8 mouse cellular contexts compared by ENCODE assay signal in genomic region chr7:19178443-19179092, GRCm38 (mm10). TPM values are rescaled to one million over a fixed set of nuclear protein-coding genes. Genes with fewer than 3 reads are reported as not detected.
DNase-seq lines count a peak whose midpoint lies in the region; ATAC-seq and TF ChIP-seq lines count a peak whose summit lies in the region.

No protein-coding gene starts in this region.

- no peak overlapping the region for H3K27ac ChIP-seq in intestine, postnatal 0 days (ENCODE audit: low read depth, low read length)
- H3K27ac ChIP-seq in midbrain, embryonic 11.5 days (ENCODE audit: low read depth, low read length): no peak overlapping the region
- H3K27ac ChIP-seq in spleen, adult 2 months (ENCODE audit: insufficient read depth, low read length): no peak overlapping the region

- peak overlapping the region; percentile 11; the same call in 1 of the 2 replicates for H3K9ac ChIP-seq in intestine, postnatal 0 days (ENCODE audit: low read depth, low read length)
- H3K9ac ChIP-seq in midbrain, embryonic 11.5 days (ENCODE audit: low read length): no peak overlapping the region

- peak; percentile 80 to 94 for DNase-seq in adrenal gland, adult (ENCODE audit: inconsistent age in 2 of 2, low spot score in 1 of 2)
- DNase-seq in adrenal gland, adult 8-10 months: no peak
- DNase-seq in embryo, embryonic 10 days (ENCODE audit: low spot score): peak; percentile 77
- peak; percentile 75 for DNase-seq in left cerebral cortex, postnatal 4 days
- DNase-seq in midbrain, embryonic 11.5 days (ENCODE audit: low spot score, missing footprints): peak; percentile 97
- peak; percentile 45 to 75 for DNase-seq in spleen, adult 2 months (ENCODE audit: low read depth in 1 of 2, low spot score in 2 of 2)

- intact Hi-C loops in left cerebral cortex, postnatal 4 days (cut with DNase I): no loop called here

- 0 out of 2 replicates have a peak, but pooled peaks cover 4% of the 10 kb centered on the region for H3K9me3 ChIP-seq in intestine, postnatal 0 days (ENCODE audit: control insufficient read depth)
- peaks cover 2% of the 10 kb centered on the region; the same call in 1 of the 2 replicates for H3K9me3 ChIP-seq in midbrain, embryonic 11.5 days (ENCODE audit: control insufficient read depth, low read length)

- H3K36me3 ChIP-seq in intestine, postnatal 0 days (ENCODE audit: control insufficient read depth, insufficient read depth): no peaks in the 10 kb centered on the region
- H3K36me3 ChIP-seq in midbrain, embryonic 11.5 days (ENCODE audit: control insufficient read depth, insufficient read depth, low read length): no peaks in the 10 kb centered on the region
- no peaks in the 10 kb centered on the region for H3K36me3 ChIP-seq in spleen, adult 2 months (ENCODE audit: control insufficient read depth, insufficient read depth, low read length)

- H3K27me3 ChIP-seq in intestine, postnatal 0 days (replicated peaks; ENCODE audit: control insufficient read depth, insufficient read depth, low read length): peaks cover 48% of the 10 kb centered on the region
- H3K27me3 ChIP-seq in midbrain, embryonic 11.5 days (ENCODE audit: control insufficient read depth, insufficient read depth, low read length): peaks cover 42% of the 10 kb centered on the region
- H3K27me3 ChIP-seq in spleen, adult 2 months (ENCODE audit: control insufficient read depth, insufficient read depth, low read length): peaks cover 17% of the 10 kb centered on the region

- no peak overlapping the region; the same call in 1 of the 2 replicates for H3K4me3 ChIP-seq in intestine, postnatal 0 days (ENCODE audit: low read depth, low read length)
- peak overlapping the region; percentile 26 for H3K4me3 ChIP-seq in midbrain, embryonic 11.5 days (ENCODE audit: low read depth, low read length)
- H3K4me3 ChIP-seq in spleen, adult 2 months (ENCODE audit: extremely low read depth, insufficient read depth, insufficient read length): peak overlapping the region; percentile 25; the same call in 1 of the 2 replicates

- peak; percentile 92 for TF ChIP-seq CTCF in intestine, postnatal 0 days (IDR thresholded peaks at IDR 0.05; ENCODE audit: low read depth)
- peak; percentile 88; the same call in 1 of the 2 replicates for TF ChIP-seq CTCF in spleen, adult 2 months (IDR thresholded peaks at IDR 0.05; ENCODE audit: extremely low read depth, insufficient read depth, insufficient read length, insufficient replicate concordance)

- peak overlapping the region; percentile 48; the same call in 1 of the 2 replicates for H3K4me2 ChIP-seq in intestine, postnatal 0 days (replicated peaks; ENCODE audit: low read depth)
- H3K4me2 ChIP-seq in midbrain, embryonic 11.5 days: peak overlapping the region; percentile 44

- ATAC-seq in granulocyte monocyte progenitor cell, adult 5-6 weeks (replicated peaks; ENCODE audit: poor library complexity, severe bottlenecking): peak; percentile 36
- no peak for ATAC-seq in intestine, postnatal 0 days
- no peak for ATAC-seq in midbrain, embryonic 11.5 days (ENCODE audit: low FRiP score)

- H3K4me1 ChIP-seq in intestine, postnatal 0 days (replicated peaks; ENCODE audit: control insufficient read depth, insufficient read depth, low read length): 0 out of 2 replicates have a peak, but pooled peaks cover 4% of the 10 kb centered on the region
- peaks cover 15% of the 10 kb centered on the region for H3K4me1 ChIP-seq in midbrain, embryonic 11.5 days (ENCODE audit: control insufficient read depth, insufficient read depth, low read length)
- peaks cover 9% of the 10 kb centered on the region; the same call in 1 of the 2 replicates for H3K4me1 ChIP-seq in spleen, adult 2 months (ENCODE audit: control insufficient read depth, insufficient read depth, insufficient read length)

- no peak for TF ChIP-seq POLR2A in spleen, adult 2 months (IDR thresholded peaks at IDR 0.05; ENCODE audit: low read depth, low read length)

- WGBS in intestine, postnatal 0 days: 8% methylated on average over 27 of the region's 27 CpGs
- 6% methylated on average over 27 of the region's 27 CpGs for WGBS in midbrain, embryonic 11.5 days
- WGBS in spleen, adult 2 months: 4% methylated on average over 27 of the region's 27 CpGs

RNA-seq across cellular contexts. Expression of gene Eml2, which starts 2.3 kb away (rescaled TPM):
- total RNA-seq in adrenal gland, adult 8-10 months (2022): 10 to 100 TPM; 56.2 to 79.2 (median 69.6) TPM
- 4.1 and 18.1 TPM in 2 replicates for total RNA-seq in granulocyte monocyte progenitor cell, adult 5-6 weeks (2014; fragmentation: Nextera tagmentation)
- total RNA-seq in granulocyte monocyte progenitor cell, adult 5-6 weeks (2017): 10.4 and 22.7 TPM in 2 replicates
- polyA plus RNA-seq in intestine, postnatal 0 days (2015; fragmentation: Nextera tagmentation; extraction: Ambion mirVana): 5.0 and 5.1 TPM in 2 replicates
- 100 to 1,000 TPM; 102 to 106 TPM for total RNA-seq in left cerebral cortex, postnatal 4 days (2021)
- 1.5 and 1.9 TPM in 2 replicates for polyA plus RNA-seq in midbrain, embryonic 11.5 days (2014; fragmentation: Nextera tagmentation; extraction: Ambion mirVana)
- polyA plus RNA-seq in spleen, adult 2 months (2012; rRNA removed): 27.4 and 27.9 TPM in 2 replicates

RNA-seq across cellular contexts. Expression of gene Gipr, which starts 12.6 kb away (rescaled TPM):
- total RNA-seq in adrenal gland, adult 8-10 months (2022): 1 to 10 TPM in 1 of 4 experiments, under 1 TPM in 3; 0.17 to 1.5 (median 0.64) TPM
- total RNA-seq in granulocyte monocyte progenitor cell, adult 5-6 weeks (2014; fragmentation: Nextera tagmentation): not detected in 2 replicates
- total RNA-seq in granulocyte monocyte progenitor cell, adult 5-6 weeks (2017): 0.26 TPM in 1 of 2 replicates, not detected in the other
- 0.48 and 0.67 TPM in 2 replicates for polyA plus RNA-seq in intestine, postnatal 0 days (2015; fragmentation: Nextera tagmentation; extraction: Ambion mirVana)
- total RNA-seq in left cerebral cortex, postnatal 4 days (2021): 10 to 100 TPM; 22.7 to 25.8 TPM
- 0.58 and 0.75 TPM in 2 replicates for polyA plus RNA-seq in midbrain, embryonic 11.5 days (2014; fragmentation: Nextera tagmentation; extraction: Ambion mirVana)
- polyA plus RNA-seq in spleen, adult 2 months (2012; rRNA removed): 0.07 and 0.08 TPM in 2 replicates

RNA-seq across cellular contexts. Expression of gene Snrpd2, which starts 29.0 kb away (rescaled TPM):
- total RNA-seq in adrenal gland, adult 8-10 months (2022): 10 to 100 TPM; 86.1 to 97.7 (median 92.4) TPM
- total RNA-seq in granulocyte monocyte progenitor cell, adult 5-6 weeks (2014; fragmentation: Nextera tagmentation): 91.5 and 121 TPM in 2 replicates
- 83.2 and 158 TPM in 2 replicates for total RNA-seq in granulocyte monocyte progenitor cell, adult 5-6 weeks (2017)
- polyA plus RNA-seq in intestine, postnatal 0 days (2015; fragmentation: Nextera tagmentation; extraction: Ambion mirVana): 66.3 and 69.6 TPM in 2 replicates
- total RNA-seq in left cerebral cortex, postnatal 4 days (2021): 100 to 1,000 TPM; 126 to 130 TPM
- polyA plus RNA-seq in midbrain, embryonic 11.5 days (2014; fragmentation: Nextera tagmentation; extraction: Ambion mirVana): 156 and 160 TPM in 2 replicates
- polyA plus RNA-seq in spleen, adult 2 months (2012; rRNA removed): 17.0 and 19.0 TPM in 2 replicates

RNA-seq across cellular contexts. Expression of gene Qpctl, which starts 29.5 kb away (rescaled TPM):
- total RNA-seq in adrenal gland, adult 8-10 months (2022): 10 to 100 TPM; 18.0 to 24.0 (median 23.9) TPM
- total RNA-seq in granulocyte monocyte progenitor cell, adult 5-6 weeks (2014; fragmentation: Nextera tagmentation): 4.2 and 12.0 TPM in 2 replicates
- 4.9 and 5.0 TPM in 2 replicates for total RNA-seq in granulocyte monocyte progenitor cell, adult 5-6 weeks (2017)
- polyA plus RNA-seq in intestine, postnatal 0 days (2015; fragmentation: Nextera tagmentation; extraction: Ambion mirVana): 7.3 and 8.1 TPM in 2 replicates
- 10 to 100 TPM; 17.6 to 19.9 TPM for total RNA-seq in left cerebral cortex, postnatal 4 days (2021)
- 10.7 and 11.4 TPM in 2 replicates for polyA plus RNA-seq in midbrain, embryonic 11.5 days (2014; fragmentation: Nextera tagmentation; extraction: Ambion mirVana)
- polyA plus RNA-seq in spleen, adult 2 months (2012; rRNA removed): 7.7 and 12.3 TPM in 2 replicates

RNA-seq across cellular contexts. Expression of gene Gpr4, which starts 33.8 kb away (rescaled TPM):
- total RNA-seq in adrenal gland, adult 8-10 months (2022): 10 to 100 TPM in 2 of 4 experiments, 1 to 10 TPM in 2; 5.7 to 15.2 (median 8.2) TPM
- not detected in 2 replicates for total RNA-seq in granulocyte monocyte progenitor cell, adult 5-6 weeks (2014; fragmentation: Nextera tagmentation)
- total RNA-seq in granulocyte monocyte progenitor cell, adult 5-6 weeks (2017): not detected in 2 replicates
- 1.3 and 1.6 TPM in 2 replicates for polyA plus RNA-seq in intestine, postnatal 0 days (2015; fragmentation: Nextera tagmentation; extraction: Ambion mirVana)
- total RNA-seq in left cerebral cortex, postnatal 4 days (2021): 1 to 10 TPM; 3.5 to 4.3 TPM
- polyA plus RNA-seq in midbrain, embryonic 11.5 days (2014; fragmentation: Nextera tagmentation; extraction: Ambion mirVana): 1.5 and 1.7 TPM in 2 replicates
- 6.5 and 9.3 TPM in 2 replicates for polyA plus RNA-seq in spleen, adult 2 months (2012; rRNA removed)

Comparison
In these comparisons a context has a peak if more than half of its experiments do, and no peak if none do; other contexts are left out.
1. RNA of gene Gipr, which starts 12.6 kb away (total RNA-seq): 22.7 to 25.8 TPM in left cerebral cortex, postnatal 4 days; 0.17 to 1.5 TPM in adrenal gland, adult 8-10 months and 0.26 TPM in granulocyte monocyte progenitor cell, adult 5-6 weeks; every median in the first group is over 4 times any median in the second.